Mouse (Mus musculus) embryonic facial prominence, embryonic 14.5 days (tissue): Measurements from ENCODE around the gene Lima1. TPM values are rescaled to one million over a fixed set of nuclear protein-coding genes. Genes with fewer than 3 reads are reported as not detected.
"Not testable (repeated sequence)": the region's sequence is repeated elsewhere in the genome, so short reads cannot be mapped to it uniquely, and the experiment has no call there.

Experiments used
- ATAC-seq: fragments of 200-750 bp; cut with Nextera tagmentation; 2 replicates; pipeline ENCODE4 v1.8.0; 2017; ENCODE audit warnings: low read depth, moderate number of reproducible peaks, moderate TSS enrichment
- DNase-seq: peaks from one replicate; pipeline ENCODE4 v3.0.0-alpha.2; 2015; ENCODE audit warnings: low spot score
- H3K27ac ChIP-seq: fragments of 300-500 bp; sonication (generic); replicated peaks from 2 replicates; pipeline ENCODE4 v1.5.1; 2014; ENCODE audit warnings: low read depth, mild to moderate bottlenecking, low read length, moderate library complexity
- H3K27me3 ChIP-seq: fragments of 300-500 bp; sonication (generic); replicated peaks from 2 replicates; pipeline ENCODE4 v1.6.1; 2014; ENCODE audit warnings: low read length; ENCODE audit not compliant: control insufficient read depth, insufficient read depth
- H3K36me3 ChIP-seq: fragments of 300-500 bp; sonication (generic); 2 replicates; pipeline ENCODE4 v1.6.1; 2014; ENCODE audit warnings: low read length, mixed read lengths; ENCODE audit not compliant: control insufficient read depth, insufficient read depth
- H3K4me1 ChIP-seq: fragments of 300-500 bp; sonication (generic); 2 replicates; pipeline ENCODE4 v1.6.1; 2014; ENCODE audit warnings: antibody characterized with exemption, low read length; ENCODE audit not compliant: control insufficient read depth, insufficient read depth
- H3K4me2 ChIP-seq: fragments of 300-500 bp; sonication (generic); 2 replicates; pipeline ENCODE4 v1.6.1; 2014; ENCODE audit warnings: low read depth, mild to moderate bottlenecking, low read length, moderate library complexity, mixed read lengths
- H3K4me3 ChIP-seq: fragments of 300-500 bp; sonication (generic); 2 replicates; pipeline ENCODE4 v1.5.1; 2014; ENCODE audit warnings: low read depth, mild to moderate bottlenecking, low read length
- H3K9ac ChIP-seq: fragments of 300-500 bp; sonication (generic); 2 replicates; pipeline ENCODE4 v1.6.1; 2014; ENCODE audit warnings: low read depth, mild to moderate bottlenecking, low read length, moderate library complexity, mixed read lengths
- H3K9me3 ChIP-seq: fragments of 300-500 bp; sonication (generic); 2 replicates; pipeline ENCODE4 v1.6.1; 2016; ENCODE audit warnings: low read length; ENCODE audit not compliant: control insufficient read depth
- WGBS: fragments of 180-500 bp; shearing (Covaris S2); extraction: QIAGEN DNeasy Blood & Tissue Kit; methylation state at CpG from one replicate; pipeline ENCODE4 v1.1.7; 2014; 5-methylcytosine and 5-hydroxymethylcytosine counted together
- polyA plus RNA-seq: library from polyadenylated mRNA; unstranded; fragments of >200 nt; fragmentation: Nextera tagmentation; extraction: Ambion mirVana; gene quantifications from 2 replicates; pipeline ENCODE4 v1.2.1, GENCODE M21; 2014

Gene Lima1
- 66.6 and 72.6 TPM in 2 replicates for polyA plus RNA-seq

- DNase-seq (peak; percentile 96), ATAC-seq (peak; percentile 96)
- peak within 1 kb of the TSS; percentile 44 for H3K27ac ChIP-seq
- H3K4me1 ChIP-seq = peaks cover 6% of the 10 kb centered on the region; the same call in 1 of the 2 replicates
- no peaks in the 10 kb centered on the region for H3K36me3 ChIP-seq
- peak within 1 kb of the TSS; percentile 79 for H3K4me3 ChIP-seq
- H3K9me3 ChIP-seq = no peaks in the 10 kb centered on the region
- H3K9ac ChIP-seq = peak within 1 kb of the TSS; percentile 69
- H3K27me3 ChIP-seq = no peaks in the 10 kb centered on the region
- peak within 1 kb of the TSS; percentile 99 for H3K4me2 ChIP-seq
- 0% methylated on average over 13 of the region's 38 CpGs for WGBS
Observed at GRCm38 (mm10) chr15:99875334-99875869, at the start of gene Lima1. Lima1 (minus strand) TSS chr15:99875456.

GRCm38 (mm10) chr15:99919601-99920158 lies 44.4 kb upstream of the Lima1 start:
- no peak overlapping the region for H3K4me3 ChIP-seq
- H3K9ac ChIP-seq = no peak overlapping the region
- no peaks in the 10 kb centered on the region for H3K4me1 ChIP-seq
- no peaks in the 10 kb centered on the region for H3K9me3 ChIP-seq
- H3K27me3 ChIP-seq = no peaks in the 10 kb centered on the region
- no peaks in the 10 kb centered on the region for H3K36me3 ChIP-seq
- H3K4me2 ChIP-seq = no peak overlapping the region
- DNase-seq (no peak), ATAC-seq (no peak)
- no peak overlapping the region for H3K27ac ChIP-seq
- 78% methylated on average over 15 of the region's 15 CpGs for WGBS

GRCm38 (mm10) chr15:99917264-99917663 lies 42.0 kb upstream of the Lima1 start:
- H3K27me3 ChIP-seq = no peaks in the 10 kb centered on the region
- H3K36me3 ChIP-seq = no peaks in the 10 kb centered on the region
- H3K4me3 ChIP-seq = no peak overlapping the region
- no peak for DNase-seq
- WGBS = 78% methylated on average over 3 of the region's 3 CpGs
- H3K4me1 ChIP-seq = no peaks in the 10 kb centered on the region
- no peaks in the 10 kb centered on the region for H3K9me3 ChIP-seq
- no peak overlapping the region for H3K27ac ChIP-seq
- ATAC-seq = no peak
- H3K9ac ChIP-seq = no peak overlapping the region
- no peak overlapping the region for H3K4me2 ChIP-seq

GRCm38 (mm10) chr15:99914613-99915012 lies 39.4 kb upstream of the Lima1 start:
- DNase-seq (no peak), ATAC-seq (no peak)
- no peak overlapping the region for H3K4me3 ChIP-seq
- H3K27me3 ChIP-seq = no peaks in the 10 kb centered on the region
- no peaks in the 10 kb centered on the region for H3K9me3 ChIP-seq
- no peaks in the 10 kb centered on the region for H3K4me1 ChIP-seq
- H3K4me2 ChIP-seq = no peak overlapping the region
- WGBS = 55% methylated on average over 5 of the region's 5 CpGs
- H3K27ac ChIP-seq = no peak overlapping the region
- H3K36me3 ChIP-seq = no peaks in the 10 kb centered on the region
- no peak overlapping the region for H3K9ac ChIP-seq

- DNase-seq (no peak), ATAC-seq (no peak)
- Histone ChIP-seq H3K27me3 (no peaks in the 10 kb centered on the region), H3K4me3 (no peak overlapping the region), H3K4me1 (no peaks in the 10 kb centered on the region), H3K27ac (no peak overlapping the region), H3K9ac (no peak overlapping the region), H3K9me3 (no peaks in the 10 kb centered on the region), H3K4me2 (no peak overlapping the region), H3K36me3 (no peaks in the 10 kb centered on the region)
- 95% methylated on average over 4 of the region's 4 CpGs for WGBS
Observed at GRCm38 (mm10) chr15:99911785-99912184, 36.5 kb upstream of the Lima1 start.

- H3K27ac ChIP-seq, H3K9me3 ChIP-seq, H3K4me2 ChIP-seq, H3K36me3 ChIP-seq, H3K9ac ChIP-seq, H3K4me1 ChIP-seq, H3K27me3 ChIP-seq, H3K4me3 ChIP-seq: not testable (repeated sequence)
- ATAC-seq (peak; percentile 53; the same call in 1 of the 2 replicates), DNase-seq (peak; percentile 34)
- 38% methylated on average over 14 of the region's 14 CpGs for WGBS
Observed at GRCm38 (mm10) chr15:99909339-99909996, 34.2 kb upstream of the Lima1 start.

GRCm38 (mm10) chr15:99907514-99907913 lies 32.3 kb upstream of the Lima1 start:
- Histone ChIP-seq H3K27me3 (no peaks in the 10 kb centered on the region), H3K27ac (no peak overlapping the region), H3K9ac (no peak overlapping the region), H3K4me2 (no peak overlapping the region), H3K9me3 (no peaks in the 10 kb centered on the region), H3K4me1 (no peaks in the 10 kb centered on the region), H3K36me3 (no peaks in the 10 kb centered on the region), H3K4me3 (no peak overlapping the region)
- WGBS = 38% methylated on average over 1 of the region's 1 CpGs
- ATAC-seq = no peak
- no peak for DNase-seq

- ATAC-seq (no peak), DNase-seq (no peak)
- Histone ChIP-seq H3K27me3 (no peaks in the 10 kb centered on the region), H3K9me3 (no peaks in the 10 kb centered on the region), H3K9ac (no peak overlapping the region), H3K4me2 (no peak overlapping the region), H3K27ac (no peak overlapping the region), H3K4me1 (no peaks in the 10 kb centered on the region), H3K4me3 (no peak overlapping the region), H3K36me3 (no peaks in the 10 kb centered on the region)
- 84% methylated on average over 4 of the region's 4 CpGs for WGBS
Observed at GRCm38 (mm10) chr15:99907041-99907440, 31.8 kb upstream of the Lima1 start.

GRCm38 (mm10) chr15:99904841-99905240 lies 29.6 kb upstream of the Lima1 start:
- H3K9me3 ChIP-seq = no peaks in the 10 kb centered on the region
- no peak overlapping the region for H3K9ac ChIP-seq
- H3K4me2 ChIP-seq = no peak overlapping the region
- no peaks in the 10 kb centered on the region for H3K36me3 ChIP-seq
- no peak overlapping the region for H3K4me3 ChIP-seq
- ATAC-seq (no peak), DNase-seq (no peak)
- H3K27ac ChIP-seq = no peak overlapping the region
- no peaks in the 10 kb centered on the region for H3K27me3 ChIP-seq
- H3K4me1 ChIP-seq = no peaks in the 10 kb centered on the region
- WGBS = 75% methylated on average over 9 of the region's 9 CpGs
